Mouse (Mus musculus) bone marrow, adult 2 months (tissue): Measurements from ENCODE around the gene Pigg. TPM values are rescaled to one million over a fixed set of nuclear protein-coding genes. Genes with fewer than 3 reads are reported as not detected.

Experiments
- H3K27ac ChIP-seq: fragments of 200-500 bp; 2 replicates; pipeline ENCODE4 v1.5.1; 2012; ENCODE audit warnings: low read depth, mild to moderate bottlenecking, control low read depth, inconsistent platforms, low read length; ENCODE audit not compliant: control insufficient read depth, poor library complexity, insufficient read depth
- H3K4me1 ChIP-seq: fragments of 200-500 bp; 2 replicates; pipeline ENCODE4 v1.6.1; 2011; ENCODE audit warnings: low read length; ENCODE audit not compliant: control insufficient read depth, insufficient read depth
- H3K4me3 ChIP-seq: fragments of 200-500 bp; replicated peaks from 2 replicates; pipeline ENCODE3; 2011; ENCODE audit warnings: mild to moderate bottlenecking, low read depth, low read length, control low read depth; ENCODE audit not compliant: control insufficient read depth
- CTCF ChIP-seq: fragments of 200-500 bp; IDR thresholded peaks from 2 replicates; pipeline ENCODE4 v1.5.1; 2011; ENCODE audit warnings: low read length, control low read depth; ENCODE audit not compliant: control insufficient read depth, insufficient read depth
- POLR2A ChIP-seq: fragments of 200-500 bp; IDR thresholded peaks from 2 replicates; pipeline ENCODE4 v1.6.1; 2011; ENCODE audit warnings: low read depth, mild to moderate bottlenecking, control low read depth, low read length, borderline replicate concordance; ENCODE audit not compliant: control insufficient read depth
- WGBS: fragments of 180-500 bp; shearing (Covaris S2); methylation state at CpG from one replicate; pipeline ENCODE4 v1.1.7; 2018; 5-methylcytosine and 5-hydroxymethylcytosine counted together
- polyA plus RNA-seq: library from polyadenylated mRNA; stranded (reverse); fragments of >200 nt; gene quantifications from 2 replicates; pipeline ENCODE4 v1.2.4, GENCODE M21; 2011; ENCODE audit warnings: low replicate concordance; ENCODE audit not compliant: missing spikeins, insufficient read depth, insufficient read length

Gene Pigg
- polyA plus RNA-seq, 1 experiment = 1.6 TPM

DNA sequence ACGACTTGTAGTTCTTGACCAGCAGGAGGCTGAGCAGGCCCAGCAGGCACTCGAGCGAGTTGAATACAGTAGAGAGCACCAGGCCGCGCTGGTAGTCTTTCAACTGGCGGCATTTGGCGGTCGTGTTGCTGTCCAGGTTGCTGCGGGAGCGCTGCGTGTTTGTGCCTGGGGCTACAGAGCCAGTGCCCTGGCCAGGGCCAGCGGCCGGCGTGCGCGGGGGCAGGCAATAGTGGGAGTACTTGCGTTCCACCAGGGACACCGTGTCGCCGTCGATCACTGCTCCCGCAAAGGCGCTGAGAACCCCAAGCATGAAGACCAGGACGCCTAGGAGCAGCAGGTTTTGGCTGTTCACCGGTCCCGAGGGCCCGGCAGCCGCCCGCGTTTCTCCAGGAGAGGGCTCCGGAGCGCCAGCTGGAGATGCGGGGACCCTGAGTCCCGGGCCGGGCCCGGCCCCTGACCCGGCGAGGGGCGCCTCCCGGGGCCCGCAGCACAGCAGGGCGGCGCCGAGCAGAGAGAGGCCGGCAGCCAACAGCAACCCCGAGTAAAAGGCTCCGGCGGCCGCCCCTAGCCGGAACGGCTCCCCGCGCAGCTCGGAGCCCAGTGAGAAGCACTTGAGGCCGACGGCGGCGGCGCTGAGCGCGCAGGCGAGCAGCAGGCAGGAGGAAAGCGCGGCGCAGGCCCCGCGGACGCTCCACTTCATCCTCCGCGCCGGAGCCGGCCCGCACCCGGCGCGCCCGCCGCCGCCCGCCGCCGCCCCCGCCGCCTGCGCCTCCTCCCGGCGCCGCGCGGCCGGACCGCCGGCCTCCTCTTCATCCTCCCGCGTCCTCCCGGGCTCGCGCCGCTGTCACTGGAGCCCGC is 54.8 kb downstream of the Pigg start:
- Histone ChIP-seq H3K4me1 (no peaks in the 10 kb centered on the region), H3K4me3 (no peak overlapping the region), H3K27ac (no peak overlapping the region)
- under 1% methylated on average over 92 of the region's 100 CpGs for WGBS
- no peak; the same call in 1 of the 2 replicates for TF ChIP-seq POLR2A
- TF ChIP-seq CTCF = no peak

DNA sequence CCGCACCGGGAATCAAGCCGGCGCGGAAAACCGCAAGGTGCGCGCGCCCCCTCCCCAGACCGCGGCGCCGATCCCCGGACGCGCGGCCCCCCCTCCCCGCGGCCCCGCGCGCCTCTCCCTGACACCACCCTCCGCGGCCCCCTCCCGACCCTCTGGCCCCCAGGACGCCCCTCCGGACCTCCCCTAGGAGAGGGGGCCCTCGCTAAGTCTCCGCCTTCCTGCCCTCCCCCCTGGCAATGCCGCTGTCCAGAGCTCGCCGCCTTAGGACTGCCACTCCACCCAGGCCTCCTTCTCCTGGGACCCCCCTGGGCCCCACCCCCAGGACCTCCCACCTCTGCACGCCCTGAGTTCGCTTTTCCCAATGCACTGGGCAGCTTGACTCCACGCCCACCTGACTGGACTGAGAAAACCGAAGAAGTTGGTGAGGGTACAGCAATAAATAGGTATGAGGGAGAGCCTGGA is 55.5 kb downstream of the Pigg start, which contains the start of gene Gm42517:
Gene Gm42517 (minus strand): TSS at position 52 of the 462 bp plus-strand sequence.
- no peak within 1 kb of the TSS; the same call in 1 of the 2 replicates for H3K27ac ChIP-seq
- TF ChIP-seq CTCF (no peak), POLR2A (no peak)
- no peaks in the 10 kb centered on the region for H3K4me1 ChIP-seq
- 2% methylated on average over 34 of the region's 36 CpGs for WGBS
- H3K4me3 ChIP-seq = no peak within 1 kb of the TSS

DNA sequence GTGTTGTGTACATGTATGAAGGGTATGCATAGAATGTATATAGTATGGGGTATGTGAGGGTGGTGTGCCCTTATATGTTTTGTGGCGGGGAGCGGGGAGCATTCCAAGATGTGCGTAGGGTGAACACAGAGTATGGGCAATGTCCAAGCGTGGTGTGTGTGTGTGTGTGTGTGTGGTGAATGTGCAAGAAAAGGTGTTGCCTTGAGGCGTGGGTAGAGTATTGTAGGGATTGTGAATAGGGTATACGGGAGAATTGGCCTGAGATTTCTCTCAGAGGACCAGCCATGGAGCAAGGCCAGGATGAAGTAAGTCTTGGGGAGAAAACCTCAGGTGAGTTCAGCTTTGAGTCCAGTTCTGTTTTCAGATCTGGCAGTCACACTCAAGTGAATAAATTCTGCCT is 56.0 kb downstream of the Pigg start:
- WGBS = 16% methylated on average over 6 of the region's 6 CpGs
- no peak for TF ChIP-seq POLR2A
- TF ChIP-seq CTCF = no peak
- H3K4me1 ChIP-seq = no peaks in the 10 kb centered on the region
- H3K4me3 ChIP-seq = no peak overlapping the region
- H3K27ac ChIP-seq = no peak overlapping the region

DNA sequence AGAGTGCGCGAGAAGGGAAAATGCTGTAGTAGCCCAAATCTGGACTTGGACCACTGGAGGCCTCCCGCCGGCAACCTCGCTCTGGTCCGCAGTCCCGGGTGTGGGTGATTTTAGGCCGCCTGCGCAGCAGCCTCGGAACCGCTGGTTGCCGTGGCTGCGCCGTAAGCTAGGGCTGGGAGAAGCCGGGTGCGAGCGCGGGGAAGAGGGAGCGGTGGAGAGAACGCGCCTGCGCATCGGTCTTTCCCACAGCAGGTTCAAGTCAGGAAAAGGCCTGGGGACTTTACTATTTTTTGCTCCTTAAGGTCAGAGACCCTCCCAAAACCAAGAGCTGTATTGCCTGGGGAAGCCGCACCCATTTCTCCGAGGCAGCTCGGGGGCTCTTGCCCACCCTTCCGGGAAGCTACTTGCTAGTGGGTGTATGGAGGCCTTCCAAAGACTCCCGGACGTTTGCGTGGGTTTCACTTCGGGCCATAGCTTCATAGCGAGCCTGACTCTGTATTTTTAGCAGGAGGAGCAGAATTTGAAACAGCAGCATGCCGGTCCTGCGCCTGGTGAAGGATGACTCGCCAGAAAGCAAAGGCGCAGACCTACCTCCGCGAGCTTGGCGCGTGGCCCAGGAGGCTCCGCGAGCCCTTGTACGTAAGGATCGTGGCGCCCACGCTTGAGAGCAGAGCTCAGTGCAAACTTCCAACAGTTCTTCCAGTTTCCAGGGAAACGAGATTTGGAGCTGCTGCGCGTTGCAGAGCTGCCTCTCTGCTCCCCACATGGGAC is 56.6 kb downstream of the Pigg start:
- no peak for TF ChIP-seq CTCF
- Histone ChIP-seq H3K27ac (no peak overlapping the region; the same call in 1 of the 2 replicates), H3K4me3 (peak overlapping the region; percentile 10), H3K4me1 (no peaks in the 10 kb centered on the region)
- WGBS = 1% methylated on average over 49 of the region's 49 CpGs

DNA sequence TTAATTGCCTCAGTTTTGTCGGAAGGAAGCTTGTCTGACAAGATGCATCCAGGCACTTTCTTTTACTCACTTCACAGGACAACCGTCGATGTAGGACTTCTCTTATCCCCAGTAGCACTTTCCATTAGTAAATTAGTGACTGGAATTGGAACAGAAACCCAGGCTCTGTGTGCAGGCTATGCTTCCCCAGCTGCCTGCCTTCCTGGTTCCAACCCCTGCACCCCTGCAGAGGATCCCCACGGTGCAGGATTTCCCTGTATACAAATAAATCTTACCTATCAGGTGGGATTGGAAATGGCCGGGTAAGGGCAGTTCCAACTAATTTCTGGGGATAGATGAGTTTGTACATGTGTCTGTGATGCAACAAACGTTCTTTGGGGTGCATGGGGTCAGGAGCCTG is 57.6 kb downstream of the Pigg start:
- no peaks in the 10 kb centered on the region for H3K4me1 ChIP-seq
- TF ChIP-seq CTCF (no peak), POLR2A (no peak)
- H3K4me3 ChIP-seq = no peak overlapping the region
- no peak overlapping the region for H3K27ac ChIP-seq
- 14% methylated on average over 6 of the region's 6 CpGs for WGBS

DNA sequence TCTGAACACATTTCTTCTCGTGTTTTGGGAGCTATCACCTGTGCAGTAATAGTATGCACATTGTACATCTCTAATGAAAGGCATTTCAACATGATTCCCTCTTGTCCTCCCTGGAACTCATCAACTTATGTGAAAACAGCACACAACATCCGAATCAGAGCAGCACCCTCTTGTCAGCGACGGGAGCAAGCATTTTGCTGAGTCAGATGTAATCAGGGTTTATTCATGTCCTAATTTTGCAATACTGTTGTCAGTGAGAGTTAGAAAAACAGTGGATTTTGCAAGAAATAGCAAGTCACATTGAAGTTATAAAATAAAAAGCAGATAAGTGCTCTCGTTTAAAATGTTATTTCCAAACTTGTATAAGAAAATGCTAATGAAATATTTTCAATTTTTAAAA is 61.7 kb downstream of the Pigg start:
- Histone ChIP-seq H3K4me3 (no peak overlapping the region), H3K27ac (no peak overlapping the region), H3K4me1 (no peaks in the 10 kb centered on the region)
- no peak for TF ChIP-seq CTCF
- TF ChIP-seq POLR2A = no peak
- WGBS = 53% methylated on average over 5 of the region's 5 CpGs

DNA sequence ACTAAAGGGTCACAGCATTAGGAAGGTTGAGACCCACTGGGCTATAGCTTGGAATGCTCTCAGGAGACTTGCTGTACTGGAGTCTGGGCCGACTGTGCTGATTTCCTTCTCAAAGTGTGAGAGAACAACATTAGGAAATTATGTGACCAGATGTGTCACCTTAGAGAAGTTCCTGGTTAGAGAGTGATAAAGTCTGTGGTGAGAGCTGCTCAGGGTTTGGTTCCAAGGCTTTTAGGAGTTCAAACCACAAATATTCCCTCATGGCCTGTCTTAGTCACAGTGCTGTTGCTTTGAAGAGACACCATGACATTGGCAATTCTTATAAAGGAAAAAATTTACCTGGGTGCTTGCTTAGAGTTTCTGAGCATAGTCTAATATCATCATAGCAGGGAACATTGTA is 63.6 kb downstream of the Pigg start:
- TF ChIP-seq CTCF (no peak), POLR2A (no peak)
- Histone ChIP-seq H3K27ac (no peak overlapping the region), H3K4me1 (no peaks in the 10 kb centered on the region), H3K4me3 (no peak overlapping the region)
- WGBS = 9% methylated on average over 1 of the region's 1 CpGs

DNA sequence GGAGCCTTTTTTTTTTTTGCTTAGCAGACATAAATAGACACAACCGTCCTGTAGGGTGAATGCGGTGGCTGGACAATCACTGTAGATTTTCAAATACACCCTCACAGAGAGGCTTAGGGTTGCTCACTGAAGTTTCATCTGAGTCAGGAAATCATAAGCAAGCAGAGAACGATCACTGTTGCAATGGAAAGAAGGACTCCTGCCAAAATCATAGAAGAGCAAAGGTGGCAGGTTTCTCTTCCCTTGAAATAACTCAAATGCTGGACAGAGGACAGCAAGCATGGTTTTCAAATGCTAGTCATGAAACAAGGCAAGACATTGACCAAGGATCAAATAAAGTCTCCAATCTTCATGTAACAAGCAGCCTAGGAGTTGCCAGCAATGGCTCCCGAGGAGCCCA is 65.9 kb downstream of the Pigg start:
- TF ChIP-seq CTCF (no peak), POLR2A (no peak)
- WGBS = 63% methylated on average over 4 of the region's 4 CpGs
- Histone ChIP-seq H3K4me3 (no peak overlapping the region), H3K27ac (no peak overlapping the region), H3K4me1 (no peaks in the 10 kb centered on the region)

DNA sequence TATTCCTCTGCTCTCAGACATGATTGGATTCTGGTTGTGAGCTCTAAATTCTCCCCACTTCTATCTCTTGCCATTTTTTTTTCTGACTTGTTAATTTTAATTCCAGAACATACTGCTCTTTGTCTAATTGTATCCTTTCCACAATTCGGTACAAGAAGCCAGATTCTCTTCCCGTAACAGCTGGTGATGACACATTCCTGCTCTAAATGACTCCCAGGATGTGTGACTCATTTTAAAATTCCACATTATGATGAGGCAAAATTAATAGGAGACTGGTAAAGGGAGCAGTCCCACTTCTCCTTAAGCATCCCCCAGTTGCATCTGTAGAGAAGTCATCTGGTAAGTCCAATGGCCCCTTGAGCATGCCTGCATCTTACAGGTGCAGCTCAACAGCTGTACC is 73.2 kb downstream of the Pigg start:
- no peak overlapping the region for H3K4me3 ChIP-seq
- H3K4me1 ChIP-seq = no peaks in the 10 kb centered on the region; the same call in 1 of the 2 replicates
- WGBS = 86% methylated on average over 2 of the region's 2 CpGs
- H3K27ac ChIP-seq = no peak overlapping the region
- TF ChIP-seq CTCF (no peak), POLR2A (no peak)
